Mouse (Mus musculus) urinary bladder, adult 18-20 months (tissue): ENCODE results near the gene Krt79.

Experiments
- DNase-seq, 2 experiments: peaks; one replicate each; pipeline ENCODE4 v3.0.0; 2022; ENCODE audit warnings: low spot score in 2 of 2, mixed read lengths in 2 of 2

Gene Krt79

DNA sequence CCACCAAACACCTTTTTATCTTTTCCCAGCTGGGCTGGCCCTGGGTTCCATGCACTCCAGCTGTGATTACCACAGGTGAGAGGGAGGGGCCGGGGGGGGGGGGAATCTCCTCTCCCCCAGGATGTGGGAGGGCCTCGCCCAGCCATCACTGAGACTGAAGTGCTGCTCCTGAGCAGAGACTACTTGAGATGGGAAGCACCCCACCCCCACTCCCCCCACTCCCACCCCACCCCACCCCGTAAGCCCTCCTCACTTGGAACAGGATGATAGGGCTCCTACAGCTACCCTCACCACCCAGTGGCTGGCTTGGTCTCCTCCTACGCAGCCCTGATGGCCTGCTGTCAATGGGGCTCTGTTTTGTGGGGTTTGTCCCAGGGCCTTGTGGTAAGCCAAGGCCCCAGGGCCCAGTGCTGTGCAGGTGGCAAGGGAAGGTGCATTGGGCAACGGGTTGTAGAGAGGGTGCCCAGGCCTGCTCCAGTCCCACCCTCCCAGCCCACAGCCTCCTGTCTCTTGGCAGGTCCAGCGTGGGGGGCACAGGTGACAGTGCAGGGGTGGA, at the start of gene Krt79:
Gene Krt79, minus strand, starts transcription at position 51 of the 556 bp plus-strand sequence.
- no peak for DNase-seq

DNA sequence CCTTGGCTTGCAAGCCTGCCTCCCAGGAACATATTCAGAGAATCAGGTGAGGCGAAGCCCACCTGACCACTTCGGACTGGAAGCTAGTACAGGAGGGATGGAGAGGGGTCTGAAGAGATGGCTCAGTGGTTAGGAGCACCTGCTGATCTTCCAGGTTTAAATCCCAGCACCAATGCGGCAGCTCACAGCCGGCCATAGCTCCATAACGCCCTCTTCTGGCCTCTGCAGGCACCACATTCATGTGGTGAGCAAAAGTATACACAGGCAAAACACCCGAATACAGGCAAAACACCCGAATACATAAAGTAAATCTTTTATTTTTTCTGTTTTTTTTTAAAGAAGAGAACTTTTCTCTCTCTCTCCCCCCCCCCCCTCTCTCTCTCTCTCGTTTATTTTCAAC, 48.6 kb upstream of the Krt79 start:
- no peak for DNase-seq

- peak; percentile 73 to 82 for DNase-seq
Observed at GRCm38 (mm10) chr15:101988119-101988518, 48.0 kb upstream of the Krt79 start.

DNA sequence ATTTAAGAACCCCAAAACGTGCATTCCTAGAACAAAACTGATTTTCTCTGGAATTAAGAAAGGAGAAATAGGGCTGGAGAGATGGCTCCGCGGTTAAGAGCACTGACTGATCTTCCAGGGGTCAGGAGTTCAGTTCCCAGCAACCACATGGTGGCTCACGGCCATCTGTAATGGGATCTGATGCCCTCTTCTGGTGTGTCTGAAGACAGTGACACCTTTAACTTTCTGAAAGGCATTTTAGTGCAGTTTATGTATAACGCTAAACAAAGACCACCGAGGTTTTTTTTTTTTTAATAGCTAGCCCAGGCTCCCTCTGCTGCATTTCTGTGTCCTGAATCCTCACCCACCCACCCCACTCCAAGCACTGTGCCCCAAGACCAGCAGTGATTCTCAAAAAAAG, 44.6 kb upstream of the Krt79 start:
- DNase-seq: no peak

DNA sequence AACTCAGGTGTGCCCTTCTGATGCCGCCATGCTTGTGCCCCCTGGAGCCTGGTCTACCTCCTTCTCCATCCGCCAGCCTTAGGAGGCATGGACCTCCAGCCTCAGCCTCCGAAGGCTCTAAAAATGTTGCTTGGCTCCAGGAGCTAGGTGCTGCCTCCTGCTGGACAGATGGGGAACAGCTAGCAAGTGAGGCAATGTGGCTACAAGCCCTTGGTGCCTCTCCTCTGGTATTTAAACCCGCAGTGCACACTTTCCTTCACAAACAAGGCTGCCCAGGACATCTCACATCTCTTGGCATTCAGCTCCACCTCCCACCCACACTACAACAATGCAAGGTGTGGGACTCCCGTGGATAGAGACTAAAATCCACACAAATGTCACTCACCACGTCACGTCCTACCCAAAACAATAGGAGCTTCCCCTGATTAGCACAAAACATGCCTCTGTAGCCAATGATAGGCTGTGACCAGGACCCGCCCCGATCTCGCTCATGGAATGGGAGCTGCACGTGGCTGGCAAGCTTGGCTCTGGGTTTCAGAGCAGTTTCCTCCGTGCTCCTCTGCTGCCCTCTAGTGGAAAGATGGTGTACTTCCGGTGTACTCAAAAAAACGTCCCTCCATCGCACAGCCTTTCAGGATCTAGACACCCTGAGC, 44.0 kb upstream of the Krt79 start:
- DNase-seq: peak; percentile 85 to 90

GRCm38 (mm10) chr15:101983315-101983948, 43.3 kb upstream of the Krt79 start:
- DNase-seq: peak in 1 of 2 experiments; percentile 23

DNA sequence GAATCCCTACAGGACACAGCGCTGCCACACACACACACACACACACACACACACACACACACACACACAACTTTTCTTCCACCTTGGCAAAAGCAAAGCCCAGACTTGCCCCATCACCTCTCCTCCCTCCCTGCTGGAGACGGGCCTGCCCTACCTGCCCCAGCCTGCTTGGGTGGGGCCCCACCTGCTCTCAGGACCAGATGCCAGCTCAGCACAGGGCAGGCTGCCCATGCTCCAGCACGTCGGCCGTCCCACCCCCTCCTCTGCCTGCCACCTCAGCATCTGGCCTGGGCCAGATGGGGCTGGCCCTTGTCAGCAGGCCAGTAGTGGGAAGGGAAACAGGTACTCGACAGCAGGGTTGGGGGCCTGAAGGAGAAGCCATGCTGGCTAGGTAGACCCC, 40.7 kb upstream of the Krt79 start:
- DNase-seq: peak; percentile 77 to 90

DNA sequence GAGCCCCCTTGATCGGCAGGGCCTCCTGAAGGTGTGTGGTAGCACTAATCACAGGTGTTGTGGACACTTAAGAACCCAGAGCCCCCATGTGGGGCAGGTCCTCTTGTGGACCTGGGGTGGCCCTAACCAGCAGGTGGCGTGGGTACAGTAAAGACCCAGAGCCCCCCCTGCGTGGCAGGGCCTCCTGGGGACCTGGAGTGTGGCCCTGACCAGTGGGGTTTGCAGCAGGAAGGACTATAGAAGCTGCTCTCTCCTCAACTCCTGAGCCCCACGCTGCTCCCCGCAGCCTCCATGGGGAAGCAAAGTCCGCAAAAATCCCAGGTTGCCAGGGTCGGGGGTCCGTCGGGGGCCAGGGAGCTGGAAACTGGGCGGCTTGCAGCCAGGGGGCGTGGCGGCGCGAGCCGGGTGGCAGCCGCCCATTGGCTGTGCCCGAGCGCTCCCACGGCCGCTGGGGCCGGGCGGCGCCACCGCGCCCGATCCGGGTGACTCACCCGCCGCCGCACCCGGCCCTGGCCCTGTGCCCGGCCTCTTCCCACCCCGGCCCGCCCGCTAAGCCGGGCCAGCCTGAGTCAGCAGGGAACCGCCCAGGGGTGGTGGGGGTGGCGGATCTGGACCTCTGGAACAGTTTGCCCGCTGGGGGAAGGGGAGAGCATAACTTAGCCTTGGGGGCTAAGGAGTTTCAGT, 37.1 kb upstream of the Krt79 start:
- peak; percentile 87 to 95 for DNase-seq

GRCm38 (mm10) chr15:101976641-101977040, 36.5 kb upstream of the Krt79 start:
- DNase-seq: peak in 1 of 2 experiments; percentile 53

- DNase-seq: peak; percentile 55 to 88
Observed at GRCm38 (mm10) chr15:101976023-101976422, 35.9 kb upstream of the Krt79 start.

GRCm38 (mm10) chr15:101974083-101974845, 34.1 kb upstream of the Krt79 start:
- DNase-seq: peak in 1 of 2 experiments; percentile 43

GRCm38 (mm10) chr15:101973414-101974077, 33.4 kb upstream of the Krt79 start:
- DNase-seq: peak; percentile 90 to 99

DNA sequence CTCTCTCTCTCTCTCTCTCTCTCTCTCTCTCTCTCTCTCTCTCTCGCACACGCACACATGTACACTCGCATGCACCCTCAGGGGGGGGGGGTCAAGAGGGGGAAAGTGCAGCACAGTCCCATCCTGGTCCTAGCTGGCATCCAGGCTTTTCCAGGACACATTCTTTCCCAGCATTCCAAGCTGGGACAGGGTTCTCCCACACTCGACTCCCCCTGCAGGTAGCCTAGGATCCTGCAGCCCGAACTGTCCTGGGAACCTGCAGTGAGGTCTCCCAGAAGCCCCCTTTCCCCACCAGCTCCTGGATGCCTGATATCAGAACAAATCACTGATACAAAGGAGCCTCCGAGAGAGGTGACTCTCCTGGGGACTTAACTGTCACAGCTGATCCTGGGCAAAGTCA, 30.4 kb upstream of the Krt79 start:
- DNase-seq: peak in 1 of 2 experiments; percentile 47

DNA sequence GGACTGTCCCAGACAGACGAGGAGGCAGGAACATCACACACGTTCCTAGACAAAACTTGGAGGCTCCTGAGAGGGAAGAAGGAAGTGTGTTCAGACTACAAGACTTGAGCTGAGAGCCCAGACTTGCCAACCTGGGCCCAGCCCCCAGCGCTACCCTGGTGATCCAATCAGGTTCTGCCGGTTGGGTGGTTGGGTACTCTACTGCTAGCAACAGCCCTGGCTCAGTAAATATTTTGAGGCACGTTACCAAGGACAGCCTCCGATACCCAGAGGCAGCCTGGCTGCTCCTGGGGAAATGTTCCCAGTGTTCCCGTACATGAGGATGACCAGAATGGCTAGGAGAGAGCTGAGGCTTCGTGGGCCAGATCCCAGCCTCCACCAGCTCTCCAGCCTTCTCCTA, 26.7 kb upstream of the Krt79 start:
- peak; percentile 57 to 80 for DNase-seq

DNA sequence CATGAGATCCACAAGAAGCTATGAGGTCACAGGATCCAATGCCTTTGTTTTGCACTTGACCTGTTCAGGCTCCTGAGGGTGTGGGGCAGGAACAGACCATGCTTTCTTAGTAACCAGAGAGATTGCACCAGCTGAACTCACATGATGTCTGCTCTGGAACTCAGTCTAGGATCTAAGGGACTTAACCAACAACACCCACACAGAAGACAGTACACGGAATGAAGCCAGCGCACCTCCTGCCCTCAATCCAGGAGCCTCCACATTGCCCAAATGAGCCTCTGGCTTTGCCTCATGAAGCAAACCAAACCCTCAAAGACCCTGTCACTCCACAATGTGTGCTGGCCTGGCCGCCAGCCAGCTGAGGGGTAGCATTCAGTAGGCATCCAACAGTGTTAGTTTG, 18.8 kb upstream of the Krt79 start:
- DNase-seq: no peak

GRCm38 (mm10) chr15:101954187-101954586, 14.1 kb upstream of the Krt79 start, which contains the start of gene Krt78:
Gene Krt78, minus strand, starts transcription at chr15:101954287.
- no peak for DNase-seq

DNA sequence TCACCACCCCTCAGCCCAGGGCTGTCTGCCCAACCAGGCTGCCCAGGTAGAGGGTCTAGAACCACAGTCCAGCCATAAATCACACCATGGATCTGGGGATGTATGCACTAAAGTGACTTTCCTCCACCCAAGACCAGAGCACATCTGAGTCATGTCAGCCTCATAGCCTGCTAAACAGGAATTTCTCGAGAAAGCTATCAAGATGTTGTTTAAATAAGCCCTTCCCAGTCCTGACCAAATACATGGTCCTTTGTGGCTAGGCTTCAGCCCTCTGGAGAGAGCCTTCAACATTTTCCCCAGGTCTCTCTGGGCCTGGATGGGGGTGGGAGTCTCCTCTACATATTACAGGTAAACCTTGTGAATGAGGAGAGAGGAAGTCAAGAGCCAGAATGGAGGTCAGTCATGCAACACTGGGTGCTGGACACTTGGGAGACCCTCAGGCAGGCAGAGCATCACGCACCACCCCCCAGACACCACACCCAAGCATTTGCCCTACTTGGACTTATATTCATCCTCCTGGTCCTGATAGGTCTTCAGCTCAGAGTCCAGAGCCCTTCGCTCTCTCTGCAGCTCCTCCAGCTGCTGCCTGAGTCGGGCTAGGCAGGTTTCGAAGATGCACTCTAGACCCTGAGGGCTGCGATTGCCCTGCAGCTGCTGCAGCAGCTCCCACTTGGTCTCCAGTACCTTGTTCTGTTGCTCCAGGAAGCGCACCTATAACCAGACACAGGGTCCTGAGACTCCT, 12.8 kb upstream of the Krt79 start:
- peak; percentile 55 to 57 for DNase-seq

DNA sequence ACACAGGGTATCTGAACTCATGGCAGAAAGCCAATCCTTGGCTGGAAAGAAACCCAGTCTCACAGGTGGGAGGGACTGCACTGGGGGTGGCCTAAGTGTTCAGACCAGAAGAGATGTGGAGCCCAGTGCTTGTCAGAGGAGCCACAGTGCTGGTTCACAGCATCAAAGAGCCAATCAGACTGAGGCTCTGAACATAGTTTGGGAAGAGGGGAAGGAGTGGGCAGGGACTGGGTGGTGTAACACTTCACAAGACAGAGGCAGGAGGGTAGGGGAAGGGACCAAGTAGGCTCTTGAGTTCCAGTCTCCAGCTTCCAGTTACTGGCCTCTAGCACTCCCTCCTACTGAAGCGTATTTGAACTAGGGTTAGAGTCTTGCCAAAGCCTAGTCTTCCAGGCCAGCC, 5.3 kb upstream of the Krt79 start:
- no peak for DNase-seq

DNA sequence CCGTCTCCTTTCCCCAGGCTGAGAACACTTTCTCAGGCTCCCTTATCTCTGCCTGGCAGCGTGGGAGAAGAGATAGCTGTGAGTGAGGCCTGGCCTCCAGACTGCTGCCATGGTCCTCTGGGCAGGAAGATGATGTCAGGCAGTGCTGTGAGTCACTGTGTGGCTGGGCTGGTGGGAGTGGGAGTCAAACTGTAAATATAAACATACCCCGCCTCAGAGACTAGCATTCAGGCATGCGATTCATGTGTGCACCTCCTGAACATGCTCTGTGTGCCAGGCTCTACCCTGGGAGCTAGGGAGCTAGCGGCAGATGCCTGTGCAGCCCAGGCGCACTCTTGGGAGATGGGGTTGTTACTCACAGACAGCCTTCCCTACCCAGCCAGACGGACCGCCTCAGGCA, 1.8 kb upstream of the Krt79 start:
- DNase-seq: peak; percentile 50 to 53

- peak; percentile 38 to 64 for DNase-seq
Observed at GRCm38 (mm10) chr15:101938600-101939308, 1.4 kb downstream of the Krt79 start.
